Mouse (Mus musculus) intestine, postnatal 0 days (tissue): ENCODE results near the gene Timm50. TPM values are rescaled to one million over a fixed set of nuclear protein-coding genes. Genes with fewer than 3 reads are reported as not detected.
A peak's percentile ranks its signal among the peaks of the same experiment; 100 is the strongest.

Experiments used
- ATAC-seq: fragments of 200-750 bp; cut with Nextera tagmentation; 2 replicates; pipeline ENCODE4 v1.8.0; 2017; ENCODE audit warnings: mild to moderate bottlenecking, moderate TSS enrichment, moderate library complexity
- H3K27ac ChIP-seq: fragments of 300-500 bp; sonication (generic); 2 replicates; pipeline ENCODE4 v1.5.1; 2014; ENCODE audit warnings: mild to moderate bottlenecking, low read depth, low read length, moderate library complexity
- H3K27me3 ChIP-seq: fragments of 300-500 bp; sonication (generic); replicated peaks from 2 replicates; pipeline ENCODE4 v1.6.1; 2014; ENCODE audit warnings: low read length, mixed read lengths; ENCODE audit not compliant: control insufficient read depth, insufficient read depth
- H3K36me3 ChIP-seq: fragments of 300-500 bp; sonication (generic); 2 replicates; pipeline ENCODE4 v1.6.1; 2014; ENCODE audit warnings: mild to moderate bottlenecking, moderate library complexity; ENCODE audit not compliant: control insufficient read depth, insufficient read depth
- H3K4me1 ChIP-seq: fragments of 300-500 bp; sonication (generic); replicated peaks from 2 replicates; pipeline ENCODE4 v1.6.1; 2014; ENCODE audit warnings: antibody characterized with exemption, low read length, mixed read lengths; ENCODE audit not compliant: control insufficient read depth, insufficient read depth
- H3K4me2 ChIP-seq: fragments of 300-500 bp; sonication (generic); replicated peaks from 2 replicates; pipeline ENCODE4 v1.6.1; 2014; ENCODE audit warnings: low read depth, mild to moderate bottlenecking, moderate library complexity
- H3K4me3 ChIP-seq: fragments of 300-500 bp; sonication (generic); 2 replicates; pipeline ENCODE4 v1.5.1; 2014; ENCODE audit warnings: low read depth, low read length
- H3K9ac ChIP-seq: fragments of 300-500 bp; sonication (generic); 2 replicates; pipeline ENCODE4 v1.6.1; 2014; ENCODE audit warnings: mild to moderate bottlenecking, low read depth, low read length
- H3K9me3 ChIP-seq: fragments of 300-500 bp; sonication (generic); 2 replicates; pipeline ENCODE4 v1.6.1; 2016; ENCODE audit warnings: mixed run types; ENCODE audit not compliant: control insufficient read depth
- CTCF ChIP-seq: sonication (generic); IDR thresholded peaks from 2 replicates; pipeline ENCODE4 v1.5.1; 2016; ENCODE audit warnings: low read depth, mild to moderate bottlenecking, control low read depth, antibody characterized with exemption, moderate library complexity
- WGBS: fragments of 180-500 bp; shearing (Covaris S2); extraction: QIAGEN DNeasy Blood & Tissue Kit; methylation state at CpG from one replicate; pipeline ENCODE4 v1.1.7; 2014; 5-methylcytosine and 5-hydroxymethylcytosine counted together
- polyA plus RNA-seq: library from polyadenylated mRNA; unstranded; fragments of >200 nt; fragmentation: Nextera tagmentation; extraction: Ambion mirVana; gene quantifications from 2 replicates; pipeline ENCODE4 v1.2.1, GENCODE M21; 2015

Timm50 gene
- 68.8 and 69.7 TPM in 2 replicates for polyA plus RNA-seq

DNA sequence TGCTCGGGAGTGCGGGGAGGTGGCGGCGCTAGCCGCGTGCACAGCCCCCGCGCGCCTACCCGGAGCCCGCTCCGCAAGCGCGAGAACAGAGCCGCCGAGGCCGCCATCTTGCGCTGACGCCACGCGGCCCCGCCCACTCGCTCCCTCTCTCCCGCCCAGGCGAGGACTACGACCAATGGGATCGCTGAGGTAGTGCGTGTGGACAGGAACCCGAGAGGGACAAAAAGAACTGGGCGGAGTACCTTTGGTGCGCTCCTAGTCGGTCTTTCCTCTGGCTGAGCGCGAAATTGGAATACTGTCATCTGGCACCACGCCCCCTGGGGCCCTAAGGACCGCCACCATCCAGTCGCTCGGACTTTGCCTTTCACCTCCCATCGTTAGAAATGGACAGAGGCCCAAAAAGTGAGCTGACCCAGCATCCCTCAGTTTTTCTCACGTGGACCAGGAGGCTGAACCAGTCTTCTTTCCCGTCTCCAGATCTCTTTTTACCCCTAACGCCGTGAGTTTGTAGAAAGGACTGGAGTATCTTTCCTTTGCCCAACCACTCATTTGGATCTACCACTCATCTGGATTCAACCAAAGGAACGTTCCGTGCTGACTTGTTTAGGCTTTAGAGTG, at the start of gene Timm50:
Gene Timm50 (minus strand): TSS at position 147 of the 618 bp plus-strand sequence.
- WGBS, result under 1% methylated on average over 44 of the region's 45 CpGs
- H3K27me3 ChIP-seq, result no peaks in the 10 kb centered on the region
- peak within 1 kb of the TSS; percentile 82 for H3K9ac ChIP-seq
- H3K9me3 ChIP-seq, result no peaks in the 10 kb centered on the region
- H3K27ac ChIP-seq, result peak within 1 kb of the TSS; percentile 66
- peak; percentile 13; the same call in 1 of the 2 replicates for TF ChIP-seq CTCF
- H3K4me1 ChIP-seq, result no peaks in the 10 kb centered on the region; the same call in 1 of the 2 replicates
- ATAC-seq, result peak; percentile 95
- H3K4me2 ChIP-seq, result peak within 1 kb of the TSS; percentile 92
- peak within 1 kb of the TSS; percentile 91 for H3K4me3 ChIP-seq
- H3K36me3 ChIP-seq, result peaks cover 57% of the 10 kb centered on the region

DNA sequence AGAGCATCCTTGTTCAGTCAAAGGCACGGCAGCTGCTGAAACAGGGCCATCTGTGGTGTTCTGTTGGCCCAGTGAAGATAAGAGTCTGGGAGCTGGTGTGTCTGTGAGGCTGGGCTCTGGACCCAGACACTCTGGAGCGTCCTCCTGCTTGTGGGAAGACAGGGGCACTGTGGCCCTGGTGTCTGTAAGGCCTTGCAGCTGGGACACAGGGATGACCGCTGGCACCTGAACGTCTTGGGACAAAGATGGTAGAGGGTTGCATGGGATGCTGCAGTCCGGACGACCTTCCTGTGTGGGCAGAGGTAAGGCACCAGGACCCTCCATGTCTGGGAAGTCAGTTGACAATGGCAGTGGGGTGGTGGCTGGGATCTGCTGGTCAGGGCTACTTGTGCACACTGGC, 48.4 kb upstream of the Timm50 start:
- TF ChIP-seq CTCF, result no peak
- H3K4me3 ChIP-seq, result no peak overlapping the region
- H3K9me3 ChIP-seq, result no peaks in the 10 kb centered on the region
- 88% methylated on average over 6 of the region's 6 CpGs for WGBS
- peaks cover 56% of the 10 kb centered on the region for H3K36me3 ChIP-seq
- no peak overlapping the region for H3K4me2 ChIP-seq
- H3K4me1 ChIP-seq, result peaks cover 10% of the 10 kb centered on the region; the same call in 1 of the 2 replicates
- 0 out of 2 replicates have a peak overlapping the region, but pooled peaks have one; percentile 15 for H3K27ac ChIP-seq
- ATAC-seq, result no peak
- no peak overlapping the region for H3K9ac ChIP-seq
- H3K27me3 ChIP-seq, result no peaks in the 10 kb centered on the region

DNA sequence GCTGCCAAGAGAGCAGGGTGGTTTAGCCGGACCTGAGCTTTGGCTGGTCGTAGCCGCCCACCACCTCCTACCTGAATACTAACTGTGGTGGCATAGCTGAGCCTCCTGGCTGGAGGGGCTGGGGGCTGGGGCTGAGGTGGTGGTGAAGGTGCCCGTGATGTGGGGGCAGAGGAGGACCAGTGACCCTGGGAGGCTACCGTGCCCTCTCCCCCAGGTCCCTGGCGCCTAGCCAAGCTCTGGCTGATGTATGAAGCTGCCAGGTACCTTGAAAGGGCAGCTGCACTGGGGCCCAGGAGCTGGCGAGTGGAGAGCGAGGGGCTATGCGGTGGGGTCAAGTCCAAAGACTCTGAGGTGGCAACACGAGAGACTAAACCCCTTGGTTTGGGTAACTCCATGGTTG, 48.0 kb upstream of the Timm50 start:
- Histone ChIP-seq H3K27ac (0 out of 2 replicates have a peak overlapping the region, but pooled peaks have one; percentile 15), H3K27me3 (no peaks in the 10 kb centered on the region), H3K4me3 (no peak overlapping the region), H3K36me3 (peaks cover 52% of the 10 kb centered on the region), H3K9me3 (no peaks in the 10 kb centered on the region), H3K4me2 (no peak overlapping the region), H3K9ac (no peak overlapping the region), H3K4me1 (peaks cover 10% of the 10 kb centered on the region; the same call in 1 of the 2 replicates)
- no peak for TF ChIP-seq CTCF
- ATAC-seq, result no peak
- WGBS, result 92% methylated on average over 10 of the region's 10 CpGs

DNA sequence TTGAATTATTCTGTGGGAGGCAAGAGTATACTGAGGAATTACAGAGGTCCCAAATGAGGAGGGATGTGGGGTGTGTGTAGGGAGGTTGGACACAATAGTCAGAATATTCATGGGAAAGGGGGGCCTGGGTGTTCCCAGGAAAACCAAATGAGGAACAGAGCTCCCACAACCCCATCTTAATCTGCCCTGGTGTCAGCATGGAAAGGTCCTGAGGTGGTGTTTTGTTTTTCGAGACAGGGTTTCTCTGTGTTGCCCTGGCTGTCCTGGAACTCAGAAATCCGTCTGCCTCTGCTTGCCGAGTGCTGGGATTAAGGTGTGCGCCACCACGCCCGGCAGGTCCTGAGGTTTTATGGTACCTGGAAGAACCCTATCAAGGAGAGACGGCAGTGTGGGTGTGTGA, 46.6 kb upstream of the Timm50 start:
- Histone ChIP-seq H3K27me3 (no peaks in the 10 kb centered on the region), H3K36me3 (peaks cover 54% of the 10 kb centered on the region), H3K9ac (no peak overlapping the region), H3K4me2 (peak overlapping the region; percentile 30), H3K27ac (peak overlapping the region; percentile 69), H3K4me3 (no peak overlapping the region), H3K9me3 (no peaks in the 10 kb centered on the region), H3K4me1 (peaks cover 10% of the 10 kb centered on the region; the same call in 1 of the 2 replicates)
- no peak for TF ChIP-seq CTCF
- no peak for ATAC-seq
- WGBS, result 33% methylated on average over 7 of the region's 7 CpGs

DNA sequence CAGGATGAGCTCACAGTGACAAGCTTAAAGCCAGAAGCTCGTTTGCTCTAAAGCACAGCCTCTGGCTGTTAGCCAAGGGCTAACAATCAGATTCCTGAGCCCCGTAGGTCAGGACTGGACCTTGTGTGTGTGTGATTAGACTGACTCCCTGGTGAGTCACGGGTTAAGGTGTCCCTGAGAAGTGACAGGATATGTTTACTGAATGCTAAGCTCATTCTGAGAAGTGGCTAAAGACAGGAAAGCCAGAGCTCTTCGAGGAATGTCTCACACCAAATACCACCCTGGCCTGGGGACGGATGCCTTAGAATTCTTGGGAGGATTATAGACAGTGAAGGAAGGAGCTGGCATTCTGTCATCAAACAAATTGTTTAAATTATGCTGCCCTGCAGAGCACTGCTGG, 46.1 kb upstream of the Timm50 start:
- no peak overlapping the region for H3K4me3 ChIP-seq
- H3K9ac ChIP-seq, result peak overlapping the region; percentile 41
- peak overlapping the region; percentile 30 for H3K4me2 ChIP-seq
- TF ChIP-seq CTCF, result no peak
- WGBS, result 5% methylated on average over 5 of the region's 5 CpGs
- peak; percentile 32; the same call in 1 of the 2 replicates for ATAC-seq
- no peaks in the 10 kb centered on the region for H3K9me3 ChIP-seq
- peaks cover 10% of the 10 kb centered on the region; the same call in 1 of the 2 replicates for H3K4me1 ChIP-seq
- peak overlapping the region; percentile 69 for H3K27ac ChIP-seq
- H3K36me3 ChIP-seq, result peaks cover 56% of the 10 kb centered on the region
- no peaks in the 10 kb centered on the region for H3K27me3 ChIP-seq

DNA sequence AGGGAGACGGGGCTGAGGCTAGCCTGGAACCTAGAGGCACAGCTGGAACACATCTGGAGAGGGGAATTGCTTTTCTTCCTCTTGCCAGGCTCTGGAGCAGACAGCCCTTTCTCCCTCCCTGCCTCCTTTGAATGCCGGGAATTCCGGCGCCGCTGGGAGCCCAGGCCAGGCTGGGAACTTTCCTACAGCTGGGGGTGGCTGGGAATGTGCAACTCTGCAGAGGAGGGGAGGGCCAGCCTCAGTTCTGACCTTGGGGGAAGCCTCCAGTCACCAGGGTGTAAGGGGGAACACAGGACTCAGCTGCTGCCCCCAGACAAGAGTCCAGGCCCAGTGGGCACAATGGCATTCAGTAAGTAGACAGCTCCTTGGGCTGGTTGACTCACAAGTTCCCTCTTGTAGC, 45.1 kb upstream of the Timm50 start:
- Histone ChIP-seq H3K36me3 (peaks cover 56% of the 10 kb centered on the region), H3K4me3 (no peak overlapping the region), H3K27ac (peak overlapping the region; percentile 69; the same call in 1 of the 2 replicates), H3K9ac (no peak overlapping the region), H3K9me3 (no peaks in the 10 kb centered on the region), H3K4me2 (no peak overlapping the region), H3K27me3 (no peaks in the 10 kb centered on the region), H3K4me1 (peaks cover 10% of the 10 kb centered on the region; the same call in 1 of the 2 replicates)
- ATAC-seq, result no peak
- TF ChIP-seq CTCF, result no peak
- 18% methylated on average over 5 of the region's 5 CpGs for WGBS
